Mouse (Mus musculus) adrenal gland, postnatal 4 days (tissue): ENCODE results near the gene Vti1a. TPM values are rescaled to one million over a fixed set of nuclear protein-coding genes. Genes with fewer than 3 reads are reported as not detected.

Experiments
- DNase-seq, 2 experiments: peaks; one replicate each; pipeline ENCODE4 v3.0.0; 2021 to 2022; ENCODE audit warnings: low spot score in 2 of 2, mixed read lengths in 2 of 2
- total RNA-seq, 2 experiments: library from RNA; stranded (reverse); gene quantifications; 2 replicates each; pipeline ENCODE4 v1.2.3; 2021

Gene Vti1a
- total RNA-seq, 2 experiments from 2014 or later, result 37.4 to 38.1 TPM

GRCm38 (mm10) chr19:55377465-55377864 lies 61.4 kb downstream of the Vti1a start:
- no peak for DNase-seq

- no peak for DNase-seq
These were observed 62.8 kb downstream of the Vti1a start for GRCm38 (mm10) chr19:55378884-55379283.

GRCm38 (mm10) chr19:55380764-55381163 lies 64.7 kb downstream of the Vti1a start:
- DNase-seq, result no peak

- DNase-seq, result no peak
These were observed 65.2 kb downstream of the Vti1a start for GRCm38 (mm10) chr19:55381343-55381742.

- DNase-seq, result no peak
These were observed 66.7 kb downstream of the Vti1a start for GRCm38 (mm10) chr19:55382745-55383144.

- DNase-seq, result no peak
These were observed 68.5 kb downstream of the Vti1a start for GRCm38 (mm10) chr19:55384634-55385033.

- no peak for DNase-seq
These were observed 72.9 kb downstream of the Vti1a start for GRCm38 (mm10) chr19:55389019-55389418.

GRCm38 (mm10) chr19:55390323-55390722 lies 74.2 kb downstream of the Vti1a start:
- no peak for DNase-seq

GRCm38 (mm10) chr19:55401638-55402037 lies 85.5 kb downstream of the Vti1a start:
- DNase-seq, result no peak

- no peak for DNase-seq
These were observed 92.4 kb downstream of the Vti1a start for GRCm38 (mm10) chr19:55408486-55408885.

GRCm38 (mm10) chr19:55411415-55411814 lies 95.3 kb downstream of the Vti1a start:
- no peak for DNase-seq

- DNase-seq, result no peak
These were observed 95.8 kb downstream of the Vti1a start for GRCm38 (mm10) chr19:55411894-55412293.

- DNase-seq, result no peak
These were observed 98.0 kb downstream of the Vti1a start for GRCm38 (mm10) chr19:55414050-55414449.

GRCm38 (mm10) chr19:55418756-55419155 lies 102.7 kb downstream of the Vti1a start:
- DNase-seq, result no peak

- no peak for DNase-seq
These were observed 103.9 kb downstream of the Vti1a start for GRCm38 (mm10) chr19:55419961-55420360.

GRCm38 (mm10) chr19:55421816-55422215 lies 105.7 kb downstream of the Vti1a start:
- no peak for DNase-seq

- DNase-seq, result no peak
These were observed 106.4 kb downstream of the Vti1a start for GRCm38 (mm10) chr19:55422311-55423064.

GRCm38 (mm10) chr19:55423065-55423716 lies 107.1 kb downstream of the Vti1a start:
- no peak for DNase-seq

GRCm38 (mm10) chr19:55423952-55424351 lies 107.9 kb downstream of the Vti1a start:
- DNase-seq, result peak in 1 of 2 experiments; percentile 47

GRCm38 (mm10) chr19:55424507-55424906 lies 108.4 kb downstream of the Vti1a start:
- DNase-seq, result no peak

GRCm38 (mm10) chr19:55440306-55440705 lies 124.2 kb downstream of the Vti1a start:
- no peak for DNase-seq

- DNase-seq, result no peak
These were observed 127.5 kb downstream of the Vti1a start for GRCm38 (mm10) chr19:55443618-55444017.

GRCm38 (mm10) chr19:55449084-55449483 lies 133.0 kb downstream of the Vti1a start:
- no peak for DNase-seq
